ENCODE assay signal across 23 mouse cellular contexts in genomic region chr14:50824219-50824618, GRCm38 (mm10). TPM values are rescaled to one million over a fixed set of nuclear protein-coding genes. Genes with fewer than 3 reads are reported as not detected.
DNase-seq lines count a peak whose midpoint lies in the region; ATAC-seq lines count a peak whose summit lies in the region.
"Had no signal": no experiment of that assay in that cellular context is flagged by ENCODE, and none has a peak within 500 bp of the region (broad histone marks: within the 10 kb centered on the region; RNA-seq: fewer than 3 reads in every experiment).

No protein-coding gene starts in this region.

- no peaks in the 10 kb centered on the region for H3K27me3 ChIP-seq in midbrain, embryonic 16.5 days (ENCODE audit: control insufficient read depth, insufficient read depth, low read depth, low read length)
- no peaks in the 10 kb centered on the region for H3K27me3 ChIP-seq in forebrain, embryonic 15.5 days
- H3K27me3 ChIP-seq: embryonic facial prominence, embryonic 12.5 days; forebrain, embryonic 12.5 days; hindbrain, embryonic 13.5 days had no signal

- peaks cover 17% of the 10 kb centered on the region for H3K36me3 ChIP-seq in midbrain, embryonic 16.5 days (ENCODE audit: control insufficient read depth, insufficient read depth, low read length)
- H3K36me3 ChIP-seq in forebrain, embryonic 15.5 days: peaks cover 43% of the 10 kb centered on the region

- H3K4me1 ChIP-seq in midbrain, embryonic 16.5 days (ENCODE audit: control insufficient read depth, insufficient read depth, low read length): no peaks in the 10 kb centered on the region
- H3K4me1 ChIP-seq in forebrain, embryonic 15.5 days: no peaks in the 10 kb centered on the region
- H3K4me1 ChIP-seq: embryonic facial prominence, embryonic 12.5 days; forebrain, embryonic 12.5 days; hindbrain, embryonic 13.5 days had no signal

- no peak overlapping the region for H3K4me2 ChIP-seq in midbrain, embryonic 16.5 days (ENCODE audit: low read length)
- H3K4me2 ChIP-seq in forebrain, embryonic 15.5 days (replicated peaks): no peak overlapping the region
- H3K4me2 ChIP-seq: embryonic facial prominence, embryonic 12.5 days; forebrain, embryonic 12.5 days; hindbrain, embryonic 13.5 days; midbrain, embryonic 11.5 days had no signal

- peak; percentile 92 for DNase-seq in heart, adult 11 months
- DNase-seq in heart, postnatal 10 days: no peak
- DNase-seq in thymus, postnatal 0 days (ENCODE audit: low spot score): peak; percentile 23
- DNase-seq in thymus, adult 18-20 months: no peak
- DNase-seq in urinary bladder, postnatal 36 days (ENCODE audit: low spot score in 2 of 2): no peak
- DNase-seq: cerebellum, postnatal 14 days; gastrocnemius, postnatal 25 days; kidney, adult 18-20 months; lung, adult 18-20 months; retina, postnatal 1 day had no signal

- WGBS in midbrain, embryonic 16.5 days: 92% methylated on average over 9 of the region's 9 CpGs
- WGBS in forebrain, embryonic 15.5 days: 87% methylated on average over 9 of the region's 9 CpGs

- H3K9me3 ChIP-seq in midbrain, embryonic 16.5 days (replicated peaks; ENCODE audit: control insufficient read depth, low read length, poor library complexity, severe bottlenecking): no peaks in the 10 kb centered on the region
- no peaks in the 10 kb centered on the region for H3K9me3 ChIP-seq in forebrain, embryonic 15.5 days
- H3K9me3 ChIP-seq: embryonic facial prominence, embryonic 12.5 days; forebrain, embryonic 12.5 days; hindbrain, embryonic 13.5 days had no signal

- no peak overlapping the region for H3K27ac ChIP-seq in midbrain, embryonic 16.5 days (ENCODE audit: low read length)
- no peak overlapping the region for H3K27ac ChIP-seq in forebrain, embryonic 15.5 days (replicated peaks)
- H3K27ac ChIP-seq: embryonic facial prominence, embryonic 12.5 days; forebrain, embryonic 12.5 days; hindbrain, embryonic 13.5 days had no signal

- intact Hi-C loops in heart, postnatal 10 days (cut with DNase I): no loop called here

- no peak overlapping the region for H3K9ac ChIP-seq in midbrain, embryonic 16.5 days (ENCODE audit: low read depth, low read length)
- H3K9ac ChIP-seq in forebrain, embryonic 15.5 days (replicated peaks): no peak overlapping the region
- H3K9ac ChIP-seq: embryonic facial prominence, embryonic 12.5 days; forebrain, embryonic 12.5 days; hindbrain, embryonic 13.5 days had no signal

- ATAC-seq in megakaryocyte, adult 5-6 weeks (ENCODE audit: poor library complexity, severe bottlenecking): peak; percentile 90
- ATAC-seq in midbrain, embryonic 16.5 days: no peak
- no peak for ATAC-seq in forebrain, embryonic 15.5 days (replicated peaks)

- H3K4me3 ChIP-seq in midbrain, embryonic 16.5 days (ENCODE audit: low read depth, low read length): no peak overlapping the region
- H3K4me3 ChIP-seq in forebrain, embryonic 15.5 days: no peak overlapping the region
- H3K4me3 ChIP-seq: embryonic facial prominence, embryonic 12.5 days; forebrain, embryonic 12.5 days; hindbrain, embryonic 13.5 days had no signal

RNA-seq across cellular contexts. Expression of gene Parp2, which starts 16.6 kb away (rescaled TPM):
- 10 to 100 TPM; 18.7 to 20.0 TPM for total RNA-seq in heart, postnatal 10 days (2021)
- polyA plus RNA-seq in thymus, postnatal 0 days (2015; fragmentation: Nextera tagmentation; extraction: Ambion mirVana): 54.8 and 58.9 TPM in 2 replicates
- total RNA-seq in megakaryocyte, adult 5-6 weeks (2015): 59.7 and 62.1 TPM in 2 replicates
- 53.6 and 78.7 TPM in 2 replicates for total RNA-seq in megakaryocyte, adult 5-6 weeks (2017)
- 39.1 and 41.5 TPM in 2 replicates for polyA plus RNA-seq in midbrain, embryonic 16.5 days (2015; fragmentation: Nextera tagmentation; extraction: Ambion mirVana)
- polyA plus RNA-seq in forebrain, embryonic 15.5 days (2015; fragmentation: Nextera tagmentation; extraction: Ambion mirVana): 51.6 and 59.1 TPM in 2 replicates

RNA-seq across cellular contexts. Expression of gene Ccnb1ip1, which starts 16.7 kb away (rescaled TPM):
- not detected for total RNA-seq in heart, postnatal 10 days (2021)
- not detected in 2 replicates for polyA plus RNA-seq in thymus, postnatal 0 days (2015; fragmentation: Nextera tagmentation; extraction: Ambion mirVana)
- not detected in 2 replicates for total RNA-seq in megakaryocyte, adult 5-6 weeks (2015)
- not detected in 2 replicates for total RNA-seq in megakaryocyte, adult 5-6 weeks (2017)
- polyA plus RNA-seq in midbrain, embryonic 16.5 days (2015; fragmentation: Nextera tagmentation; extraction: Ambion mirVana): not detected in 2 replicates
- 0.11 TPM in 2 replicates for polyA plus RNA-seq in forebrain, embryonic 15.5 days (2015; fragmentation: Nextera tagmentation; extraction: Ambion mirVana)
- total RNA-seq: gastrocnemius, postnatal 25 days; layer of hippocampus, adult 18-20 months; left cerebral cortex, postnatal 25 days had no signal
- polyA plus RNA-seq: embryonic facial prominence, embryonic 12.5 days; forebrain, embryonic 12.5 days; heart, embryonic 14.5 days; hindbrain, embryonic 13.5 days; midbrain, embryonic 11.5 days; neural tube, embryonic 11.5 days; stomach, embryonic 14.5 days; urinary bladder, adult 2 months had no signal

RNA-seq across cellular contexts. Expression of gene Ttc5, which starts 38.9 kb away (rescaled TPM):
- 10 to 100 TPM; 22.9 to 26.8 TPM for total RNA-seq in heart, postnatal 10 days (2021)
- polyA plus RNA-seq in thymus, postnatal 0 days (2015; fragmentation: Nextera tagmentation; extraction: Ambion mirVana): 72.4 and 80.8 TPM in 2 replicates
- total RNA-seq in megakaryocyte, adult 5-6 weeks (2015): 21.2 and 23.1 TPM in 2 replicates
- 35.4 and 39.4 TPM in 2 replicates for total RNA-seq in megakaryocyte, adult 5-6 weeks (2017)
- 132 and 133 TPM in 2 replicates for polyA plus RNA-seq in midbrain, embryonic 16.5 days (2015; fragmentation: Nextera tagmentation; extraction: Ambion mirVana)
- 122 and 130 TPM in 2 replicates for polyA plus RNA-seq in forebrain, embryonic 15.5 days (2015; fragmentation: Nextera tagmentation; extraction: Ambion mirVana)

RNA-seq across cellular contexts. Expression of gene Tep1, which starts 46.1 kb away (rescaled TPM):
- total RNA-seq in heart, postnatal 10 days (2021): 10 to 100 TPM; 10.9 to 11.6 TPM
- polyA plus RNA-seq in thymus, postnatal 0 days (2015; fragmentation: Nextera tagmentation; extraction: Ambion mirVana): 10.7 and 11.2 TPM in 2 replicates
- total RNA-seq in megakaryocyte, adult 5-6 weeks (2015): 200 and 215 TPM in 2 replicates
- 131 and 161 TPM in 2 replicates for total RNA-seq in megakaryocyte, adult 5-6 weeks (2017)
- polyA plus RNA-seq in midbrain, embryonic 16.5 days (2015; fragmentation: Nextera tagmentation; extraction: Ambion mirVana): 1.6 and 2.9 TPM in 2 replicates
- 1.6 and 1.7 TPM in 2 replicates for polyA plus RNA-seq in forebrain, embryonic 15.5 days (2015; fragmentation: Nextera tagmentation; extraction: Ambion mirVana)

Comparison
In these comparisons a context has a peak if more than half of its experiments do, and no peak if none do; other contexts are left out.
1. DNase-seq: peak in heart, adult 11 months (single experiment) and thymus, postnatal 0 days (single experiment); none in heart, postnatal 10 days (0 of 2), thymus, adult 18-20 months (0 of 2) and urinary bladder, postnatal 36 days (0 of 2).